Mouse (Mus musculus): Measurements from ENCODE around the gene Col27a1.

Col27a1 gene

GRCm38 (mm10) chr4:63355877-63356665 lies 142.3 kb downstream of the Col27a1 start, which contains the start of gene Orm3:
TSS of gene Orm3 (plus strand) at chr4:63356162.
- in situ Hi-C loops (cut with MboI; ENCODE audit: unreplicated experiment in 2 of 2) = no loop called here

GRCm38 (mm10) chr4:63356981-63357570 lies 143.3 kb downstream of the Col27a1 start:
- in situ Hi-C loops (cut with MboI; ENCODE audit: unreplicated experiment in 2 of 2) = no loop called here

- in situ Hi-C loops (cut with MboI; ENCODE audit: unreplicated experiment in 2 of 2) = loop anchor here (5.0 kb wide), 2 partner anchors 137 to 592 kb away; partner anchors contain the start of gene Whrn (in 1 of the 2)
Measured at GRCm38 (mm10) chr4:63359861-63360260, 146.1 kb downstream of the Col27a1 start.

GRCm38 (mm10) chr4:63362150-63362549 lies 148.3 kb downstream of the Col27a1 start, which contains the start of gene Orm2:
TSS of gene Orm2 (plus strand) at chr4:63362449.
- in situ Hi-C loops (cut with MboI; ENCODE audit: unreplicated experiment in 2 of 2) = loop anchor here (5.0 kb wide), 2 partner anchors 135 to 590 kb away; partner anchors contain the start of gene Whrn (in 1 of the 2)

GRCm38 (mm10) chr4:63368577-63368976 lies 154.8 kb downstream of the Col27a1 start:
- in situ Hi-C loops (cut with MboI; ENCODE audit: unreplicated experiment in 2 of 2) = no loop called here

GRCm38 (mm10) chr4:63370897-63371296 lies 157.1 kb downstream of the Col27a1 start:
- in situ Hi-C loops (cut with MboI; ENCODE audit: unreplicated experiment in 2 of 2) = loop anchor here (5.0 to 10.0 kb wide), 4 partner anchors 36 to 194 kb away; partner anchors contain the start of genes Tmem268 (in 1 of the 2) and Whrn (in 1 of the 2)

GRCm38 (mm10) chr4:63371890-63372289 lies 158.1 kb downstream of the Col27a1 start:
- in situ Hi-C loops (cut with MboI; ENCODE audit: unreplicated experiment in 2 of 2) = loop anchor here (5.0 to 10.0 kb wide), 4 partner anchors 35 to 193 kb away; partner anchors contain the start of genes Tmem268 (in 1 of the 2) and Whrn (in 1 of the 2)

GRCm38 (mm10) chr4:63373404-63373803 lies 159.6 kb downstream of the Col27a1 start:
- in situ Hi-C loops (cut with MboI; ENCODE audit: unreplicated experiment in 2 of 2) = loop anchor here (5.0 to 10.0 kb wide), 4 partner anchors 34 to 191 kb away; partner anchors contain the start of genes Tmem268 (in 1 of the 2) and Whrn (in 1 of the 2)

GRCm38 (mm10) chr4:63374331-63374730 lies 160.5 kb downstream of the Col27a1 start:
- in situ Hi-C loops (cut with MboI; ENCODE audit: unreplicated experiment in 2 of 2) = loop anchor here (5.0 to 10.0 kb wide), 4 partner anchors 33 to 190 kb away; partner anchors contain the start of genes Tmem268 (in 1 of the 2) and Whrn (in 1 of the 2)

GRCm38 (mm10) chr4:63375367-63375766 lies 161.6 kb downstream of the Col27a1 start:
- in situ Hi-C loops (cut with MboI; ENCODE audit: unreplicated experiment in 2 of 2) = loop anchor here (10.0 to 25.0 kb wide), 3 partner anchors 189 to 1038 kb away; partner anchors contain the start of genes Fkbp15 (in 1 of the 2) and Slc31a1 (in 1 of the 2)

GRCm38 (mm10) chr4:63377483-63377882 lies 163.7 kb downstream of the Col27a1 start:
- in situ Hi-C loops (cut with MboI; ENCODE audit: unreplicated experiment in 2 of 2) = loop anchor here (10.0 to 25.0 kb wide), 3 partner anchors 187 to 1040 kb away; partner anchors contain the start of genes Fkbp15 (in 1 of the 2) and Slc31a1 (in 1 of the 2)

- in situ Hi-C loops (cut with MboI; ENCODE audit: unreplicated experiment in 2 of 2) = loop anchor here (25.0 kb wide), 2 partner anchors 1021 to 1046 kb away; partner anchors contain the start of genes Fkbp15 (in 1 of the 2) and Slc31a1 (in 1 of the 2)
Measured at GRCm38 (mm10) chr4:63382676-63383369, 169.0 kb downstream of the Col27a1 start.

- in situ Hi-C loops (cut with MboI; ENCODE audit: unreplicated experiment in 2 of 2) = loop anchor here (25.0 kb wide), 2 partner anchors 1021 to 1046 kb away; partner anchors contain the start of genes Fkbp15 (in 1 of the 2) and Slc31a1 (in 1 of the 2)
Measured at GRCm38 (mm10) chr4:63383474-63383873, 169.7 kb downstream of the Col27a1 start.

GRCm38 (mm10) chr4:63384262-63384661 lies 170.5 kb downstream of the Col27a1 start:
- in situ Hi-C loops (cut with MboI; ENCODE audit: unreplicated experiment in 2 of 2) = loop anchor here (25.0 kb wide), 2 partner anchors 1022 to 1047 kb away; partner anchors contain the start of genes Fkbp15 (in 1 of the 2) and Slc31a1 (in 1 of the 2)
